In genomic region chr2:120003970-120004369, GRCm38 (mm10) we compare ENCODE assay signal across 23 mouse cellular contexts. TPM values are rescaled to one million over a fixed set of nuclear protein-coding genes. Genes with fewer than 3 reads are reported as not detected.
DNase-seq lines count a peak whose midpoint lies in the region; ATAC-seq and TF ChIP-seq lines count a peak whose summit lies in the region.
"Had no signal": no experiment of that assay in that cellular context is flagged by ENCODE, and none has a peak within 500 bp of the region (broad histone marks: within the 10 kb centered on the region; RNA-seq: fewer than 3 reads in every experiment).

No protein-coding gene starts in this region.

- H3K4me2 ChIP-seq in forebrain, postnatal 0 days (ENCODE audit: low read depth), result no peak overlapping the region
- H3K4me2 ChIP-seq in forebrain, embryonic 11.5 days (ENCODE audit: low read depth, low read length, severe bottlenecking), result no peak overlapping the region
- H3K4me2 ChIP-seq: embryonic facial prominence, embryonic 12.5 days; forebrain, embryonic 13.5 days; forebrain, embryonic 15.5 days had no signal

- 67% methylated on average over 2 of the region's 2 CpGs for WGBS in forebrain, postnatal 0 days
- 79% methylated on average over 2 of the region's 2 CpGs for WGBS in forebrain, embryonic 11.5 days

- DNase-seq in forebrain, postnatal 0 days, result peak; percentile 14
- DNase-seq in forebrain, embryonic 11.5 days (ENCODE audit: low spot score), result no peak
- peak; percentile 65 for DNase-seq in CD4-positive, CD25-positive, alpha-beta regulatory T cell, adult 2 months (ENCODE audit: low read depth, low spot score)
- no peak for DNase-seq in embryo, embryonic 10.5 days (ENCODE audit: low spot score)
- DNase-seq in urinary bladder, postnatal 25 days (ENCODE audit: low spot score), result no peak
- DNase-seq in c-Kit-positive CD71-positive TER-119-positive erythroid progenitor cells, embryonic 14.5 days (ENCODE audit: low spot score), result no peak
- DNase-seq: adrenal gland, adult 2 months; adrenal gland, postnatal 10 days; adrenal gland, postnatal 25 days; cerebellum, adult 11-12 months; cerebellum, adult 2 months; cerebellum, adult 9-10 months; cerebellum, postnatal 10 days; cerebellum, postnatal 25 days; embryo, embryonic 11 days had no signal

- no peaks in the 10 kb centered on the region for H3K27me3 ChIP-seq in forebrain, postnatal 0 days (ENCODE audit: insufficient read depth, low read length)
- no peaks in the 10 kb centered on the region for H3K27me3 ChIP-seq in forebrain, embryonic 11.5 days (ENCODE audit: control insufficient read depth, insufficient read depth, low read length)
- H3K27me3 ChIP-seq: CH12.LX; embryonic facial prominence, embryonic 12.5 days; forebrain, embryonic 13.5 days; forebrain, embryonic 15.5 days; Patski had no signal

- no peak overlapping the region for H3K9ac ChIP-seq in forebrain, postnatal 0 days
- no peak overlapping the region for H3K9ac ChIP-seq in forebrain, embryonic 11.5 days (ENCODE audit: low read length)
- H3K9ac ChIP-seq: embryonic facial prominence, embryonic 12.5 days; forebrain, embryonic 13.5 days; forebrain, embryonic 15.5 days had no signal

- no peaks in the 10 kb centered on the region for H3K4me1 ChIP-seq in forebrain, postnatal 0 days (ENCODE audit: insufficient read depth)
- H3K4me1 ChIP-seq in forebrain, embryonic 11.5 days (replicated peaks; ENCODE audit: control insufficient read depth, insufficient read depth, low read length), result no peaks in the 10 kb centered on the region
- H3K4me1 ChIP-seq: forebrain, embryonic 13.5 days; forebrain, embryonic 15.5 days had no signal

- no peak for TF ChIP-seq CTCF in forebrain, postnatal 0 days (IDR thresholded peaks at IDR 0.05; ENCODE audit: low read depth)

- no peak overlapping the region for H3K27ac ChIP-seq in forebrain, postnatal 0 days (ENCODE audit: low read depth, low read length)
- H3K27ac ChIP-seq in forebrain, embryonic 11.5 days (ENCODE audit: low read depth, low read length), result no peak overlapping the region
- H3K27ac ChIP-seq: embryonic facial prominence, embryonic 12.5 days; forebrain, embryonic 13.5 days; forebrain, embryonic 15.5 days had no signal

- peak; percentile 85 for ATAC-seq in forebrain, postnatal 0 days
- ATAC-seq in forebrain, embryonic 11.5 days (replicated peaks; ENCODE audit: low FRiP score), result no peak
- ATAC-seq in activated CD4-positive, CD25-positive, alpha-beta regulatory T cell, adult 4 months, result peak; percentile 66
- peak; percentile 80 for ATAC-seq in inflammation-experienced regulatory T-cells, adult 6 months
- ATAC-seq: forebrain, embryonic 13.5 days; forebrain, embryonic 15.5 days; Patski had no signal

- peaks cover 15% of the 10 kb centered on the region for H3K36me3 ChIP-seq in forebrain, postnatal 0 days (ENCODE audit: insufficient read depth)
- no peaks in the 10 kb centered on the region for H3K36me3 ChIP-seq in forebrain, embryonic 11.5 days (ENCODE audit: control insufficient read depth, insufficient read depth, low read length)

- no peaks in the 10 kb centered on the region for H3K9me3 ChIP-seq in forebrain, postnatal 0 days (ENCODE audit: low read length)
- no peaks in the 10 kb centered on the region for H3K9me3 ChIP-seq in forebrain, embryonic 11.5 days (ENCODE audit: control insufficient read depth, low read length)
- H3K9me3 ChIP-seq: embryonic facial prominence, embryonic 12.5 days; forebrain, embryonic 13.5 days; forebrain, embryonic 15.5 days; G1E had no signal

- no peak overlapping the region for H3K4me3 ChIP-seq in forebrain, postnatal 0 days (ENCODE audit: low read depth, low read length)
- H3K4me3 ChIP-seq in forebrain, embryonic 11.5 days (ENCODE audit: low read depth, low read length), result no peak overlapping the region
- H3K4me3 ChIP-seq: embryonic facial prominence, embryonic 12.5 days; forebrain, embryonic 13.5 days; forebrain, embryonic 15.5 days had no signal

RNA-seq across cellular contexts. Expression of gene Jmjd7, which starts 23.3 kb away (rescaled TPM):
- 12.7 and 14.6 TPM in 2 replicates for total RNA-seq in forebrain, postnatal 0 days (2014; rRNA removed)
- 16.4 and 16.9 TPM in 2 replicates for polyA plus RNA-seq in forebrain, postnatal 0 days (2015; fragmentation: Nextera tagmentation; extraction: Ambion mirVana)
- polyA plus RNA-seq in forebrain, embryonic 11.5 days (2014; fragmentation: Nextera tagmentation; extraction: Ambion mirVana), result 18.6 and 21.6 TPM in 2 replicates
- 10 to 100 TPM; 19.2 to 24.2 TPM for polyA plus RNA-seq in activated CD4-positive, CD25-positive, alpha-beta regulatory T cell, adult 4 months (2017; shearing (Covaris generic))
- polyA plus RNA-seq in inflammation-experienced regulatory T-cells, adult 6 months (2017; shearing (Covaris generic)), result 10 to 100 TPM; 17.0 to 24.3 (median 22.5) TPM

RNA-seq across cellular contexts. Expression of gene Gm28042, which starts 23.3 kb away (rescaled TPM):
- 4.3 and 7.5 TPM in 2 replicates for total RNA-seq in forebrain, postnatal 0 days (2014; rRNA removed)
- 0.72 and 1.2 TPM in 2 replicates for polyA plus RNA-seq in forebrain, postnatal 0 days (2015; fragmentation: Nextera tagmentation; extraction: Ambion mirVana)
- polyA plus RNA-seq in forebrain, embryonic 11.5 days (2014; fragmentation: Nextera tagmentation; extraction: Ambion mirVana), result 4.8 and 6.6 TPM in 2 replicates
- 1 to 10 TPM in 1 of 2 experiments, under 1 TPM in 1; 0.93 to 2.2 TPM for polyA plus RNA-seq in activated CD4-positive, CD25-positive, alpha-beta regulatory T cell, adult 4 months (2017; shearing (Covaris generic))
- polyA plus RNA-seq in inflammation-experienced regulatory T-cells, adult 6 months (2017; shearing (Covaris generic)), result 1 to 10 TPM in 2 of 3 experiments, under 1 TPM in 1; 0.95 to 2.8 (median 1.4) TPM

RNA-seq across cellular contexts. Expression of gene Pla2g4b, which starts 29.2 kb away (rescaled TPM):
- total RNA-seq in forebrain, postnatal 0 days (2014; rRNA removed), result 8.5 and 11.1 TPM in 2 replicates
- 0.13 and 0.48 TPM in 2 replicates for polyA plus RNA-seq in forebrain, postnatal 0 days (2015; fragmentation: Nextera tagmentation; extraction: Ambion mirVana)
- 1.5 and 1.8 TPM in 2 replicates for polyA plus RNA-seq in forebrain, embryonic 11.5 days (2014; fragmentation: Nextera tagmentation; extraction: Ambion mirVana)
- 1 to 10 TPM; 1.7 to 2.3 TPM for polyA plus RNA-seq in activated CD4-positive, CD25-positive, alpha-beta regulatory T cell, adult 4 months (2017; shearing (Covaris generic))
- 1 to 10 TPM in 2 of 3 experiments, under 1 TPM in 1; 0.60 to 3.4 (median 2.5) TPM for polyA plus RNA-seq in inflammation-experienced regulatory T-cells, adult 6 months (2017; shearing (Covaris generic))

RNA-seq across cellular contexts. Expression of gene Mapkbp1, which starts 31.5 kb away (rescaled TPM):
- total RNA-seq in forebrain, postnatal 0 days (2014; rRNA removed), result 38.6 and 42.5 TPM in 2 replicates
- 6.5 and 7.4 TPM in 2 replicates for polyA plus RNA-seq in forebrain, postnatal 0 days (2015; fragmentation: Nextera tagmentation; extraction: Ambion mirVana)
- polyA plus RNA-seq in forebrain, embryonic 11.5 days (2014; fragmentation: Nextera tagmentation; extraction: Ambion mirVana), result 3.9 and 5.3 TPM in 2 replicates
- 1 to 10 TPM; 1.2 to 1.5 TPM for polyA plus RNA-seq in activated CD4-positive, CD25-positive, alpha-beta regulatory T cell, adult 4 months (2017; shearing (Covaris generic))
- polyA plus RNA-seq in inflammation-experienced regulatory T-cells, adult 6 months (2017; shearing (Covaris generic)), result 1 to 10 TPM; 1.2 to 3.1 (median 1.6) TPM

Comparison
In these comparisons a context has a peak if more than half of its experiments do, and no peak if none do; other contexts are left out.
1. DNase-seq: peak in forebrain, postnatal 0 days (single experiment) and CD4-positive, CD25-positive, alpha-beta regulatory T cell, adult 2 months (single experiment); none in forebrain, embryonic 11.5 days (single experiment), embryo, embryonic 10.5 days (single experiment), urinary bladder, postnatal 25 days (single experiment) and c-Kit-positive CD71-positive TER-119-positive erythroid progenitor cells, embryonic 14.5 days (single experiment).